In the genomic region with DNA sequence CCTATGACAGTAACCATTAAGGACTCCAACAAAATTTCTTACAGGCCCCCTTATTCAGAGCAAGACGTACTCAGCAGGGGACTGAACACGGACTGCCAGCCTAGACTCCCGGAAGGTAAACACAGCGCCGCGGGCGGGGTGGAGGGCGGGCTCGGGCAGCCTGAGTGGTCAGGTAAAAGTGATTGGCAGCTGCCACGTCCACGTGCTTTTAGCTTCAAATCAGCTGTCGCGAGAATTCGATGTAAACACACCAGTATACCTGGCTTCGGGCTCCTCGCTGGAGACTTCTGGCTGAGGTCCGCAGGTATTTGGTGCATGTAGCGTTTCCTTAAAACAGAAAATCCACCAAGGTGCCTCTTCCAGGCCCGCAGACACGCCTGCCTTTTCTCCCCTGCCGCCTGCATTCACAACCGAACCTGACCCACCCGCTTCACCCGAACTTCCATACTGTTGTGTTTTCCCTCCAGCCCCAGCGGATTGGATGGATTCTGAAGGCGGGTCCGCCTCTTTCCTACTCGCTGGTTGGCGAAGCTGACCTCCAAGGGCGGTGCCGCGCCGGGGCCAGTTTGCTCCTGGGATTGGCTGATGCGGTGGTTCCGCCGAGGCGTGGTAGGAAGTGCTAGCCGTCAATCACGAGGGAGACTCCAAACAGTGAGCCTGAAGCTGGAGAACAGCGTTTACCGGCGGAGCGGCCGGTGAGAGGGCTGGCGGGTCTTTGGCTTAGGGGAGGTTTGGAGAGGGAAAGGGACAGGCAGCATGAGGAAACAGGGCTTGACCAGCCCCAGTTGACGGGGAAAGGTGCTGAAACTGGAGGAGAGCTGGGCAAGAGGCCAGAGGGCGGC, we compare ENCODE assay signal across 7 mouse cellular contexts. TPM values are rescaled to one million over a fixed set of nuclear protein-coding genes. Genes with fewer than 3 reads are reported as not detected.
DNase-seq lines count a peak whose midpoint lies in the region; ATAC-seq lines count a peak whose summit lies in the region.

A gene (plus strand): TSS at position 629 of the 842 bp plus-strand sequence.

- intact Hi-C loops in gastrocnemius, postnatal 36 days (cut with DNase I) = no loop called here
- intact Hi-C loops in left cerebral cortex, postnatal 25 days (cut with DNase I) = loop anchor here (2.0 kb wide), 1 partner anchor 42 kb away; a partner anchor contains a TSS

- peak within 1 kb of the TSS; percentile 87 for H3K9ac ChIP-seq in intestine, embryonic 15.5 days

- peak; percentile 100 for ATAC-seq in intestine, embryonic 15.5 days

- H3K36me3 ChIP-seq in intestine, embryonic 15.5 days = no peaks in the 10 kb centered on the region
- no peaks in the 10 kb centered on the region for H3K36me3 ChIP-seq in midbrain, embryonic 10.5 days

- H3K27me3 ChIP-seq in intestine, embryonic 15.5 days (replicated peaks) = no peaks in the 10 kb centered on the region
- H3K27me3 ChIP-seq in midbrain, embryonic 10.5 days (ENCODE audit: low read depth, poor library complexity, severe bottlenecking) = no peaks in the 10 kb centered on the region

- under 1% methylated on average over 47 of the region's 47 CpGs for WGBS in intestine, embryonic 15.5 days
- WGBS in midbrain, embryonic 10.5 days = under 1% methylated on average over 47 of the region's 47 CpGs

- H3K9me3 ChIP-seq in intestine, embryonic 15.5 days = no peaks in the 10 kb centered on the region
- no peaks in the 10 kb centered on the region for H3K9me3 ChIP-seq in midbrain, embryonic 10.5 days (replicated peaks)

- H3K4me3 ChIP-seq in intestine, embryonic 15.5 days (replicated peaks) = peak within 1 kb of the TSS; percentile 87
- H3K4me3 ChIP-seq in midbrain, embryonic 10.5 days = peak within 1 kb of the TSS; percentile 84

- peak; percentile 99 for DNase-seq in adrenal gland, adult 2 months
- DNase-seq in embryo, embryonic 11.5 days (ENCODE audit: low read depth, low spot score) = peak; percentile 96
- DNase-seq in gastrocnemius, postnatal 36 days = peak; percentile 97 to 98
- peak; percentile 99 to 100 for DNase-seq in left cerebral cortex, postnatal 25 days (ENCODE audit: low spot score in 2 of 2)
- DNase-seq in midbrain, embryonic 10.5 days (ENCODE audit: low spot score) = peak; percentile 98
- peak; percentile 96 for DNase-seq in right cerebral cortex, postnatal 4 days

- peak within 1 kb of the TSS; percentile 90 for H3K4me2 ChIP-seq in intestine, embryonic 15.5 days (replicated peaks)

- no peaks in the 10 kb centered on the region for H3K4me1 ChIP-seq in intestine, embryonic 15.5 days (replicated peaks)
- H3K4me1 ChIP-seq in midbrain, embryonic 10.5 days = peaks cover 14% of the 10 kb centered on the region

- peak within 1 kb of the TSS; percentile 59; the same call in 1 of the 2 replicates for H3K27ac ChIP-seq in intestine, embryonic 15.5 days
- peak within 1 kb of the TSS; percentile 85 for H3K27ac ChIP-seq in midbrain, embryonic 10.5 days (replicated peaks)

RNA-seq across cellular contexts. Expression of the gene that starts here (rescaled TPM):
- 10 to 100 TPM; 45.8 to 47.6 TPM for total RNA-seq in adrenal gland, adult 2 months (2021)
- 63.8 and 66.9 TPM in 2 replicates for polyA plus RNA-seq in adrenal gland, adult 2 months (2012; rRNA removed)
- 10 to 100 TPM; 32.2 to 38.4 TPM for total RNA-seq in gastrocnemius, postnatal 36 days (2021)
- polyA plus RNA-seq in intestine, embryonic 15.5 days (2015; fragmentation: Nextera tagmentation; extraction: Ambion mirVana) = 13.4 and 14.7 TPM in 2 replicates
- 10 to 100 TPM; 65.4 to 69.7 TPM for total RNA-seq in left cerebral cortex, postnatal 25 days (2021)
- polyA plus RNA-seq in midbrain, embryonic 10.5 days (2016; fragmentation: Nextera tagmentation; extraction: Ambion mirVana) = 20.2 and 24.2 TPM in 2 replicates

Comparison
In these comparisons a context has a peak if more than half of its experiments do, and no peak if none do; other contexts are left out.
1. Peak in every context shown above with its lines: DNase-seq, ATAC-seq, H3K4me3 ChIP-seq and H3K27ac ChIP-seq.